Mouse (Mus musculus) thymus, postnatal 25 days (tissue): ENCODE results near the gene Camta1.
A peak's percentile ranks its signal among the peaks of the same experiment; 100 is the strongest.

Experiments
- DNase-seq: peaks from one replicate; pipeline ENCODE4 v3.0.0; 2022

Gene Camta1

GRCm38 (mm10) chr4:151088819-151089218, 772.9 kb downstream of the Camta1 start:
- no peak for DNase-seq

- no peak for DNase-seq
Measured at GRCm38 (mm10) chr4:151087358-151087757, 774.3 kb downstream of the Camta1 start.

- DNase-seq = no peak
Measured at GRCm38 (mm10) chr4:151083027-151083426, 778.6 kb downstream of the Camta1 start.

GRCm38 (mm10) chr4:151081977-151082376, 779.7 kb downstream of the Camta1 start:
- no peak for DNase-seq

GRCm38 (mm10) chr4:151081355-151081754, 780.3 kb downstream of the Camta1 start:
- DNase-seq = no peak

- no peak for DNase-seq
Measured at GRCm38 (mm10) chr4:151074817-151075216, 786.9 kb downstream of the Camta1 start.

GRCm38 (mm10) chr4:151073108-151073744, 788.5 kb downstream of the Camta1 start:
- DNase-seq = peak; percentile 54

- no peak for DNase-seq
Measured at GRCm38 (mm10) chr4:151070962-151071361, 790.7 kb downstream of the Camta1 start.

GRCm38 (mm10) chr4:151068751-151069150, 792.9 kb downstream of the Camta1 start:
- no peak for DNase-seq

GRCm38 (mm10) chr4:151059566-151059965, 802.1 kb downstream of the Camta1 start:
- no peak for DNase-seq

- DNase-seq = no peak
Measured at GRCm38 (mm10) chr4:151058634-151059033, 803.0 kb downstream of the Camta1 start.

- peak; percentile 98 for DNase-seq
Measured at GRCm38 (mm10) chr4:151057347-151058321, 804.0 kb downstream of the Camta1 start, which contains the start of gene Vamp3. Gene Vamp3, minus strand, starts transcription at chr4:151057963.

GRCm38 (mm10) chr4:151051162-151051561, 810.5 kb downstream of the Camta1 start:
- no peak for DNase-seq

- DNase-seq = no peak
Measured at GRCm38 (mm10) chr4:151046524-151046923, 815.2 kb downstream of the Camta1 start.

GRCm38 (mm10) chr4:151044944-151045570, 816.6 kb downstream of the Camta1 start:
- no peak for DNase-seq

- DNase-seq = peak; percentile 91
Measured at GRCm38 (mm10) chr4:151044037-151044943, 817.4 kb downstream of the Camta1 start, which contains the start of gene Per3. Gene Per3, minus strand, starts transcription at chr4:151044665.

GRCm38 (mm10) chr4:151043281-151043680, 818.4 kb downstream of the Camta1 start:
- no peak for DNase-seq

- DNase-seq = no peak
Measured at GRCm38 (mm10) chr4:151041506-151041905, 820.2 kb downstream of the Camta1 start.

GRCm38 (mm10) chr4:151037800-151038199, 823.9 kb downstream of the Camta1 start:
- no peak for DNase-seq

- DNase-seq = no peak
Measured at GRCm38 (mm10) chr4:151036521-151036920, 825.2 kb downstream of the Camta1 start.

GRCm38 (mm10) chr4:151027001-151027400, 834.7 kb downstream of the Camta1 start:
- peak; percentile 11 for DNase-seq

- no peak for DNase-seq
Measured at GRCm38 (mm10) chr4:151024152-151024551, 837.5 kb downstream of the Camta1 start.
